Mouse (Mus musculus): ENCODE data around the gene Carmil2. TPM values are rescaled to one million over a fixed set of nuclear protein-coding genes. Genes with fewer than 3 reads are reported as not detected.

Carmil2 gene
- polyA plus RNA-seq, 1 experiment = 1.7 TPM

- no peak for TF ChIP-seq GATA1 (IDR thresholded peaks at IDR 0.05; ENCODE audit: low read length)
Observed at GRCm38 (mm10) chr8:105704955-105705354, 18.9 kb downstream of the Carmil2 start.

- no peak for TF ChIP-seq GATA1 (IDR thresholded peaks at IDR 0.05; ENCODE audit: low read length)
Observed at GRCm38 (mm10) chr8:105706426-105706825, 20.4 kb downstream of the Carmil2 start.

GRCm38 (mm10) chr8:105707498-105708403 is 21.7 kb downstream of the Carmil2 start, which contains the start of the genes 4933405L10Rik and Enkd1:
Gene 4933405L10Rik (plus strand): TSS chr8:105707655.
Gene Enkd1 (minus strand): TSS chr8:105708210.
- no peak for TF ChIP-seq GATA1 (IDR thresholded peaks at IDR 0.05; ENCODE audit: low read length)

- no peak for TF ChIP-seq GATA1 (IDR thresholded peaks at IDR 0.05; ENCODE audit: low read length)
Observed at GRCm38 (mm10) chr8:105708675-105709074, 22.6 kb downstream of the Carmil2 start.

GRCm38 (mm10) chr8:105709317-105709716 is 23.2 kb downstream of the Carmil2 start:
- TF ChIP-seq GATA1 (IDR thresholded peaks at IDR 0.05; ENCODE audit: low read length) = no peak

- TF ChIP-seq GATA1 (IDR thresholded peaks at IDR 0.05; ENCODE audit: low read length) = no peak
Observed at GRCm38 (mm10) chr8:105712286-105712685, 26.2 kb downstream of the Carmil2 start.

- TF ChIP-seq GATA1 (IDR thresholded peaks at IDR 0.05; ENCODE audit: low read length) = no peak
Observed at GRCm38 (mm10) chr8:105714139-105714538, 28.1 kb downstream of the Carmil2 start.

- no peak for TF ChIP-seq GATA1 (IDR thresholded peaks at IDR 0.05; ENCODE audit: low read length)
Observed at GRCm38 (mm10) chr8:105715042-105715441, 29.0 kb downstream of the Carmil2 start.

GRCm38 (mm10) chr8:105716302-105716945 is 30.4 kb downstream of the Carmil2 start:
- no peak for TF ChIP-seq GATA1 (IDR thresholded peaks at IDR 0.05; ENCODE audit: low read length)

GRCm38 (mm10) chr8:105719637-105720036 is 33.6 kb downstream of the Carmil2 start:
- no peak for TF ChIP-seq GATA1 (IDR thresholded peaks at IDR 0.05; ENCODE audit: low read length)

- TF ChIP-seq GATA1 (IDR thresholded peaks at IDR 0.05; ENCODE audit: low read length) = no peak
Observed at GRCm38 (mm10) chr8:105722861-105723260, 36.8 kb downstream of the Carmil2 start.

- TF ChIP-seq GATA1 (IDR thresholded peaks at IDR 0.05; ENCODE audit: low read length) = no peak
Observed at GRCm38 (mm10) chr8:105725726-105726125, 39.7 kb downstream of the Carmil2 start.

- no peak for TF ChIP-seq GATA1 (IDR thresholded peaks at IDR 0.05; ENCODE audit: low read length)
Observed at GRCm38 (mm10) chr8:105727397-105728124, 41.5 kb downstream of the Carmil2 start.

- TF ChIP-seq GATA1 (IDR thresholded peaks at IDR 0.05; ENCODE audit: low read length) = peak; percentile 74
Observed at GRCm38 (mm10) chr8:105732186-105732585, 46.1 kb downstream of the Carmil2 start.

- no peak for TF ChIP-seq GATA1 (IDR thresholded peaks at IDR 0.05; ENCODE audit: low read length)
Observed at GRCm38 (mm10) chr8:105739216-105739615, 53.1 kb downstream of the Carmil2 start.

- no peak for TF ChIP-seq GATA1 (IDR thresholded peaks at IDR 0.05; ENCODE audit: low read length)
Observed at GRCm38 (mm10) chr8:105743301-105743700, 57.2 kb downstream of the Carmil2 start.

Other genes with a start within 250 kb of the Carmil2 start
- gene Tppp3, start 214.7 kb upstream of the Carmil2 start, polyA plus RNA-seq (2012) = not detected in 2 replicates
- 0.15 and 0.16 TPM in 2 replicates for gene Zdhhc1, start 189.4 kb upstream of the Carmil2 start, polyA plus RNA-seq (2012)
- not detected in 2 replicates for gene Hsd11b2, start 167.5 kb upstream of the Carmil2 start, polyA plus RNA-seq (2012)
- 17.4 and 23.6 TPM in 2 replicates for gene Atp6v0d1, start 120.2 kb upstream of the Carmil2 start, polyA plus RNA-seq (2012)
- 56.3 and 62.8 TPM in 2 replicates for gene Ripor1, start 81.0 kb upstream of the Carmil2 start, polyA plus RNA-seq (2012)
- gene Ctcf, start 49.7 kb upstream of the Carmil2 start, polyA plus RNA-seq (2012) = 187 and 251 TPM in 2 replicates
- 0.10 TPM in 1 of 2 replicates, not detected in the other for gene Agrp, start 48.9 kb upstream of the Carmil2 start, polyA plus RNA-seq (2012)
- 32.7 and 72.3 TPM in 2 replicates for gene Acd, start 14.8 kb downstream of the Carmil2 start, polyA plus RNA-seq (2012)
- gene Pard6a, start 14.9 kb downstream of the Carmil2 start, polyA plus RNA-seq (2012) = 8.1 TPM in 2 replicates
- gene 4933405L10Rik, start 21.4 kb downstream of the Carmil2 start, polyA plus RNA-seq (2012) = not detected in 2 replicates
- gene Enkd1, start 21.9 kb downstream of the Carmil2 start, polyA plus RNA-seq (2012) = 40.0 and 52.9 TPM in 2 replicates
- gene Gfod2, start 72.4 kb downstream of the Carmil2 start, polyA plus RNA-seq (2012) = 4.7 TPM in 2 replicates
- gene Ranbp10, start 141.1 kb downstream of the Carmil2 start, polyA plus RNA-seq (2012) = 23.9 and 32.1 TPM in 2 replicates
- gene Tsnaxip1, start 141.5 kb downstream of the Carmil2 start, polyA plus RNA-seq (2012) = not detected in 2 replicates
- gene Cenpt, start 167.0 kb downstream of the Carmil2 start, polyA plus RNA-seq (2012) = 15.8 and 16.9 TPM in 2 replicates
- 35.4 and 41.5 TPM in 2 replicates for gene Thap11, start 168.9 kb downstream of the Carmil2 start, polyA plus RNA-seq (2012)
- 239 and 337 TPM in 2 replicates for gene Nutf2, start 174.3 kb downstream of the Carmil2 start, polyA plus RNA-seq (2012)
- gene Edc4, start 194.6 kb downstream of the Carmil2 start, polyA plus RNA-seq (2012) = 20.8 and 27.6 TPM in 2 replicates
- 1.8 and 2.4 TPM in 2 replicates for gene Nrn1l, start 207.3 kb downstream of the Carmil2 start, polyA plus RNA-seq (2012)
- 13.6 and 26.7 TPM in 2 replicates for gene Pskh1, start 214.2 kb downstream of the Carmil2 start, polyA plus RNA-seq (2012)
- gene Ctrl, start 247.6 kb downstream of the Carmil2 start, polyA plus RNA-seq (2012) = 0.46 TPM in 1 of 2 replicates, not detected in the other